Mouse (Mus musculus) lung, postnatal 4 days (tissue): ENCODE results near the gene Smarca1.

ENCODE experiments used
- DNase-seq, 2 experiments: peaks; one replicate each; pipeline ENCODE4 v3.0.0; 2021

Smarca1 gene

DNA sequence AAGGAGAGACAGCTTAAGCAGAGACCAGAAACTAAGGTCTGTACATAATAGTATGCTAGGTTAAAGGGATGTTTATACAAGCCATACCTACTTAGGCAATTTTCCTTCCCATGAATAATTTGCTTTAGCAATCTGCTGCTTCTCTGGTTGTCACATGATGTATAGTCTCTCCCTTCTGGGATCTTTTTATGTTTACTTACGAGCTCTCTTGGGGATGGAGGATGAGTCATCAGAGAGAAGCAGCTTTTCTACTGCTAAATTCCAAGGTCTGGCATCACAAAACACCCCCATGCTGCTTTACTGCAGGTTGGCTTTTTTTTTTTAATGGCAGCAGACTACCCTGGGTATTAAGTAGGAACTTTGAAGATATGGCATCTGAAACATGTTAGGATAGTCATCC, 132.6 kb downstream of the Smarca1 start:
- DNase-seq = no peak
